Mouse (Mus musculus) erythroblast, embryonic 14.5 days (primary cell): ENCODE data around the gene Tifa. TPM values are rescaled to one million over a fixed set of nuclear protein-coding genes. Genes with fewer than 3 reads are reported as not detected.

Experiments
- H3K27me3 ChIP-seq: 2 replicates; pipeline ENCODE4 v1.6.1; 2012; ENCODE audit warnings: inconsistent platforms; ENCODE audit not compliant: control insufficient read depth
- H3K36me3 ChIP-seq: 2 replicates; pipeline ENCODE4 v1.6.1; 2012; ENCODE audit warnings: mild to moderate bottlenecking, inconsistent platforms; ENCODE audit not compliant: control insufficient read depth
- H3K4me1 ChIP-seq: 2 replicates; pipeline ENCODE4 v1.6.1; 2012; ENCODE audit warnings: inconsistent platforms; ENCODE audit not compliant: control insufficient read depth
- H3K4me3 ChIP-seq: replicated peaks from 2 replicates; pipeline ENCODE3; 2012; ENCODE audit warnings: moderate library complexity, mild to moderate bottlenecking, inconsistent platforms
- H3K9me3 ChIP-seq: 2 replicates; pipeline ENCODE4 v1.6.1; 2012; ENCODE audit warnings: low read length, inconsistent platforms, mixed read lengths; ENCODE audit not compliant: control insufficient read depth
- GATA1 ChIP-seq: IDR thresholded peaks from 2 replicates; pipeline ENCODE4 v1.6.1; 2012; ENCODE audit warnings: low read length, inconsistent platforms, mixed read lengths
- TAL1 ChIP-seq: IDR thresholded peaks from 3 replicates; pipeline ENCODE4 v1.6.1; 2012; ENCODE audit warnings: low read length, inconsistent platforms, mixed read lengths
- polyA plus RNA-seq: library from polyadenylated mRNA; stranded (reverse); fragments of >175 nt; gene quantifications from 2 replicates; pipeline ENCODE4 v1.2.3, GENCODE M21; 2012

Tifa gene
- polyA plus RNA-seq, 1 experiment: 7.4 TPM

- Histone ChIP-seq H3K4me3 (peak overlapping the region; percentile 76), H3K27me3 (peaks cover 8% of the 10 kb centered on the region), H3K36me3 (peaks cover 53% of the 10 kb centered on the region), H3K4me1 (peaks cover 51% of the 10 kb centered on the region), H3K9me3 (peaks cover 12% of the 10 kb centered on the region)
- TF ChIP-seq GATA1 (no peak), TAL1 (no peak)
These were observed 3.4 kb downstream of the Tifa start for GRCm38 (mm10) chr3:127793022-127793421.

- no peak overlapping the region for H3K4me3 ChIP-seq
- H3K4me1 ChIP-seq: peaks cover 42% of the 10 kb centered on the region
- peaks cover 74% of the 10 kb centered on the region for H3K36me3 ChIP-seq
- peaks cover 12% of the 10 kb centered on the region for H3K9me3 ChIP-seq
- TF ChIP-seq GATA1 (no peak), TAL1 (no peak)
- no peaks in the 10 kb centered on the region for H3K27me3 ChIP-seq
These were observed 6.2 kb downstream of the Tifa start for GRCm38 (mm10) chr3:127795762-127796161.

- Histone ChIP-seq H3K4me1 (peaks cover 38% of the 10 kb centered on the region), H3K9me3 (peaks cover 12% of the 10 kb centered on the region), H3K36me3 (peaks cover 74% of the 10 kb centered on the region), H3K4me3 (no peak overlapping the region), H3K27me3 (no peaks in the 10 kb centered on the region)
- TF ChIP-seq GATA1: no peak
These were observed 6.7 kb downstream of the Tifa start for GRCm38 (mm10) chr3:127796271-127796670.

- H3K36me3 ChIP-seq: peaks cover 57% of the 10 kb centered on the region
- H3K4me1 ChIP-seq: peaks cover 26% of the 10 kb centered on the region
- no peak overlapping the region for H3K4me3 ChIP-seq
- H3K9me3 ChIP-seq: no peaks in the 10 kb centered on the region
- H3K27me3 ChIP-seq: no peaks in the 10 kb centered on the region
- no peak for TF ChIP-seq TAL1
- no peak for TF ChIP-seq GATA1
These were observed 11.6 kb downstream of the Tifa start for GRCm38 (mm10) chr3:127801162-127801561.

GRCm38 (mm10) chr3:127802814-127803213, 13.2 kb downstream of the Tifa start:
- Histone ChIP-seq H3K4me3 (no peak overlapping the region), H3K9me3 (no peaks in the 10 kb centered on the region), H3K4me1 (peaks cover 26% of the 10 kb centered on the region), H3K27me3 (no peaks in the 10 kb centered on the region), H3K36me3 (peaks cover 54% of the 10 kb centered on the region)
- no peak for TF ChIP-seq GATA1
- no peak for TF ChIP-seq TAL1

- H3K27me3 ChIP-seq: no peaks in the 10 kb centered on the region
- peaks cover 54% of the 10 kb centered on the region for H3K36me3 ChIP-seq
- H3K9me3 ChIP-seq: no peaks in the 10 kb centered on the region
- no peak overlapping the region for H3K4me3 ChIP-seq
- no peak for TF ChIP-seq TAL1
- no peak for TF ChIP-seq GATA1
- peaks cover 26% of the 10 kb centered on the region for H3K4me1 ChIP-seq
These were observed 14.8 kb downstream of the Tifa start for GRCm38 (mm10) chr3:127804439-127804838.

- Histone ChIP-seq H3K27me3 (no peaks in the 10 kb centered on the region), H3K36me3 (peaks cover 54% of the 10 kb centered on the region), H3K4me1 (peaks cover 22% of the 10 kb centered on the region), H3K4me3 (no peak overlapping the region), H3K9me3 (no peaks in the 10 kb centered on the region)
- no peak for TF ChIP-seq TAL1
- no peak for TF ChIP-seq GATA1
These were observed 15.5 kb downstream of the Tifa start for GRCm38 (mm10) chr3:127805071-127805470.

GRCm38 (mm10) chr3:127805991-127806390, 16.4 kb downstream of the Tifa start:
- H3K4me1 ChIP-seq: peaks cover 21% of the 10 kb centered on the region
- H3K4me3 ChIP-seq: no peak overlapping the region
- H3K36me3 ChIP-seq: peaks cover 60% of the 10 kb centered on the region
- H3K27me3 ChIP-seq: no peaks in the 10 kb centered on the region
- no peaks in the 10 kb centered on the region for H3K9me3 ChIP-seq
- TF ChIP-seq GATA1: no peak
- TF ChIP-seq TAL1: no peak

- no peaks in the 10 kb centered on the region for H3K9me3 ChIP-seq
- H3K4me3 ChIP-seq: no peak overlapping the region
- peaks cover 20% of the 10 kb centered on the region for H3K4me1 ChIP-seq
- no peak for TF ChIP-seq GATA1
- peaks cover 71% of the 10 kb centered on the region for H3K36me3 ChIP-seq
- H3K27me3 ChIP-seq: no peaks in the 10 kb centered on the region
These were observed 18.2 kb downstream of the Tifa start for GRCm38 (mm10) chr3:127807846-127808245.

- no peak for TF ChIP-seq TAL1
- TF ChIP-seq GATA1: no peak
- Histone ChIP-seq H3K27me3 (no peaks in the 10 kb centered on the region), H3K36me3 (peaks cover 83% of the 10 kb centered on the region), H3K9me3 (no peaks in the 10 kb centered on the region), H3K4me3 (no peak overlapping the region), H3K4me1 (peaks cover 14% of the 10 kb centered on the region)
These were observed 19.5 kb downstream of the Tifa start for GRCm38 (mm10) chr3:127809103-127809502.
